In genomic region chr10:62664171-62664570, GRCm38 (mm10) we compare ENCODE assay signal across 12 mouse cellular contexts. TPM values are rescaled to one million over a fixed set of nuclear protein-coding genes. Genes with fewer than 3 reads are reported as not detected.
A peak's percentile ranks its signal among the peaks of the same experiment; 100 is the strongest.
DNase-seq lines count a peak whose midpoint lies in the region; ATAC-seq and TF ChIP-seq lines count a peak whose summit lies in the region.
"Had no signal": no experiment of that assay in that cellular context is flagged by ENCODE, and none has a peak within 500 bp of the region (broad histone marks: within the 10 kb centered on the region; RNA-seq: fewer than 3 reads in every experiment).

No protein-coding gene starts in this region.

- no peak overlapping the region for H3K4me2 ChIP-seq in intestine, embryonic 16.5 days (ENCODE audit: low read depth, low read length)
- H3K4me2 ChIP-seq in intestine, embryonic 15.5 days (replicated peaks), result no peak overlapping the region
- H3K4me2 ChIP-seq in lung, embryonic 16.5 days (ENCODE audit: low read depth, low read length), result no peak overlapping the region; the same call in 1 of the 2 replicates
- H3K4me2 ChIP-seq in heart, embryonic 15.5 days, result peak overlapping the region; percentile 65; the same call in 1 of the 2 replicates

- H3K9me3 ChIP-seq in intestine, embryonic 16.5 days (ENCODE audit: control insufficient read depth, low read length), result no peaks in the 10 kb centered on the region
- H3K9me3 ChIP-seq in intestine, embryonic 15.5 days, result no peaks in the 10 kb centered on the region
- H3K9me3 ChIP-seq in lung, embryonic 16.5 days (ENCODE audit: control insufficient read depth, low read length), result no peaks in the 10 kb centered on the region
- H3K9me3 ChIP-seq in heart, embryonic 15.5 days (replicated peaks), result no peaks in the 10 kb centered on the region

- ATAC-seq in intestine, embryonic 16.5 days, result no peak
- no peak for ATAC-seq in intestine, embryonic 15.5 days
- ATAC-seq in lung, embryonic 16.5 days (ENCODE audit: low read depth), result no peak
- ATAC-seq in heart, embryonic 15.5 days (replicated peaks; ENCODE audit: insufficient number of reproducible peaks, insufficient read depth, low FRiP score, low read depth), result no peak
- ATAC-seq: forebrain, embryonic 14.5 days; midbrain, embryonic 16.5 days had no signal

- no peak for TF ChIP-seq POLR2A in small intestine, adult 2 months (IDR thresholded peaks at IDR 0.05; ENCODE audit: low read depth, low read length)

- no peaks in the 10 kb centered on the region for H3K4me1 ChIP-seq in intestine, embryonic 16.5 days (ENCODE audit: control insufficient read depth, insufficient read depth, low read length)
- H3K4me1 ChIP-seq in intestine, embryonic 15.5 days (replicated peaks), result 0 out of 2 replicates have a peak, but pooled peaks cover 2% of the 10 kb centered on the region
- H3K4me1 ChIP-seq in lung, embryonic 16.5 days (replicated peaks; ENCODE audit: control insufficient read depth, insufficient read depth, low read length), result no peaks in the 10 kb centered on the region
- peaks cover 12% of the 10 kb centered on the region for H3K4me1 ChIP-seq in heart, embryonic 15.5 days (replicated peaks)
- peaks cover 9% of the 10 kb centered on the region; the same call in 1 of the 2 replicates for H3K4me1 ChIP-seq in small intestine, adult 2 months (ENCODE audit: control insufficient read depth, insufficient read depth, insufficient read length, low read length)

- no peak overlapping the region for H3K4me3 ChIP-seq in intestine, embryonic 16.5 days (ENCODE audit: low read length)
- no peak overlapping the region for H3K4me3 ChIP-seq in intestine, embryonic 15.5 days (replicated peaks)
- no peak overlapping the region for H3K4me3 ChIP-seq in lung, embryonic 16.5 days (ENCODE audit: low read length)
- H3K4me3 ChIP-seq in heart, embryonic 15.5 days, result no peak overlapping the region
- H3K4me3 ChIP-seq in small intestine, adult 2 months (ENCODE audit: low read depth, low read length), result no peak overlapping the region

- 0 out of 2 replicates have a peak overlapping the region, but pooled peaks have one; percentile 27 for H3K27ac ChIP-seq in intestine, embryonic 16.5 days (ENCODE audit: low read length)
- H3K27ac ChIP-seq in intestine, embryonic 15.5 days, result no peak overlapping the region
- peak overlapping the region; percentile 84; the same call in 1 of the 2 replicates for H3K27ac ChIP-seq in lung, embryonic 16.5 days (ENCODE audit: low read length)
- peak overlapping the region; percentile 74 for H3K27ac ChIP-seq in heart, embryonic 15.5 days
- 0 out of 2 replicates have a peak overlapping the region, but pooled peaks have one; percentile 7 for H3K27ac ChIP-seq in small intestine, adult 2 months (ENCODE audit: insufficient read depth, low read depth, low read length)

- TF ChIP-seq CTCF in small intestine, adult 2 months (IDR thresholded peaks at IDR 0.05; ENCODE audit: extremely low read depth, insufficient read length, insufficient replicate concordance, low read depth, low read length), result no peak

- H3K36me3 ChIP-seq in intestine, embryonic 16.5 days (ENCODE audit: control insufficient read depth, insufficient read depth, low read length), result no peaks in the 10 kb centered on the region
- no peaks in the 10 kb centered on the region for H3K36me3 ChIP-seq in intestine, embryonic 15.5 days
- no peaks in the 10 kb centered on the region for H3K36me3 ChIP-seq in lung, embryonic 16.5 days (ENCODE audit: control insufficient read depth, insufficient read depth, low read length)
- H3K36me3 ChIP-seq in heart, embryonic 15.5 days, result no peaks in the 10 kb centered on the region
- H3K36me3 ChIP-seq in small intestine, adult 2 months (ENCODE audit: control insufficient read depth, insufficient read depth, low read length), result no peaks in the 10 kb centered on the region

- H3K27me3 ChIP-seq in intestine, embryonic 16.5 days (replicated peaks; ENCODE audit: control insufficient read depth, insufficient read depth, low read length), result no peaks in the 10 kb centered on the region
- no peaks in the 10 kb centered on the region for H3K27me3 ChIP-seq in intestine, embryonic 15.5 days (replicated peaks)
- no peaks in the 10 kb centered on the region for H3K27me3 ChIP-seq in lung, embryonic 16.5 days (ENCODE audit: control insufficient read depth, insufficient read depth, low read depth, low read length)
- no peaks in the 10 kb centered on the region for H3K27me3 ChIP-seq in heart, embryonic 15.5 days
- no peaks in the 10 kb centered on the region for H3K27me3 ChIP-seq in small intestine, adult 2 months (ENCODE audit: control insufficient read depth, insufficient read depth, low read length)

- WGBS in intestine, embryonic 16.5 days, result 84% methylated on average over 10 of the region's 10 CpGs
- 82% methylated on average over 10 of the region's 10 CpGs for WGBS in intestine, embryonic 15.5 days
- WGBS in lung, embryonic 16.5 days, result 84% methylated on average over 10 of the region's 10 CpGs
- WGBS in heart, embryonic 15.5 days, result 82% methylated on average over 10 of the region's 10 CpGs
- 82% methylated on average over 10 of the region's 10 CpGs for WGBS in small intestine, adult 2 months

- no peak overlapping the region for H3K9ac ChIP-seq in intestine, embryonic 16.5 days (ENCODE audit: low read depth, low read length)
- H3K9ac ChIP-seq in intestine, embryonic 15.5 days, result no peak overlapping the region
- no peak overlapping the region for H3K9ac ChIP-seq in lung, embryonic 16.5 days (ENCODE audit: low read length)
- H3K9ac ChIP-seq in heart, embryonic 15.5 days, result no peak overlapping the region

- no peak for DNase-seq in lung, postnatal 14 days
- no peak for DNase-seq in thymus, adult 18-20 months
- DNase-seq: cerebellum, adult 2 months; layer of hippocampus, adult 9-11 months; right cerebral cortex, postnatal 4 days had no signal

RNA-seq across cellular contexts. Expression of gene Ddx50, which starts 13.2 kb away (rescaled TPM):
- polyA plus RNA-seq in intestine, embryonic 16.5 days (2015; fragmentation: Nextera tagmentation; extraction: Ambion mirVana), result 94.5 and 96.3 TPM in 2 replicates
- 99.8 and 112 TPM in 2 replicates for polyA plus RNA-seq in intestine, embryonic 15.5 days (2015; fragmentation: Nextera tagmentation; extraction: Ambion mirVana)
- polyA plus RNA-seq in lung, embryonic 16.5 days (2015; fragmentation: Nextera tagmentation; extraction: Ambion mirVana), result 115 and 120 TPM in 2 replicates
- 85.2 and 86.2 TPM in 2 replicates for polyA plus RNA-seq in heart, embryonic 15.5 days (2015; fragmentation: Nextera tagmentation; extraction: Ambion mirVana)
- 1.3 and 2.8 TPM in 2 replicates for polyA plus RNA-seq in small intestine, adult 2 months (2012; rRNA removed)

Comparison
In these comparisons a context has a peak if more than half of its experiments do, and no peak if none do; other contexts are left out.
1. RNA of gene Ddx50, which starts 13.2 kb away (polyA plus RNA-seq): 115 to 120 TPM in lung, embryonic 16.5 days, 99.8 to 112 TPM in intestine, embryonic 15.5 days, 94.5 to 96.3 TPM in intestine, embryonic 16.5 days and 85.2 to 86.2 TPM in heart, embryonic 15.5 days; 1.3 to 2.8 TPM in small intestine, adult 2 months; every median in the first group is over 10 times any median in the second.